Mouse (Mus musculus) forebrain, embryonic 15.5 days (tissue): ENCODE measurements around the gene Nhsl2. TPM values are rescaled to one million over a fixed set of nuclear protein-coding genes. Genes with fewer than 3 reads are reported as not detected.
A peak's percentile ranks its signal among the peaks of the same experiment; 100 is the strongest.
"Not testable (repeated sequence)": the region's sequence is repeated elsewhere in the genome, so short reads cannot be mapped to it uniquely, and the experiment has no call there.

Experiments
- ATAC-seq: fragments of 200-750 bp; cut with Nextera tagmentation; replicated peaks from 2 replicates; pipeline ENCODE4 v1.8.0; 2017; ENCODE audit warnings: mild to moderate bottlenecking, moderate TSS enrichment, moderate library complexity
- H3K27ac ChIP-seq: fragments of 300-500 bp; sonication (generic); replicated peaks from 2 replicates; pipeline ENCODE4 v1.5.1; 2015; ENCODE audit warnings: mild to moderate bottlenecking, inconsistent platforms
- H3K27me3 ChIP-seq: fragments of 300-500 bp; sonication (generic); 2 replicates; pipeline ENCODE4 v1.6.1; 2015; ENCODE audit warnings: inconsistent platforms
- H3K36me3 ChIP-seq: fragments of 300-500 bp; sonication (generic); 2 replicates; pipeline ENCODE4 v1.6.1; 2015; ENCODE audit warnings: mild to moderate bottlenecking, inconsistent platforms
- H3K4me1 ChIP-seq: fragments of 300-500 bp; sonication (generic); 2 replicates; pipeline ENCODE4 v1.6.1; 2015; ENCODE audit warnings: inconsistent platforms
- H3K4me2 ChIP-seq: fragments of 300-500 bp; sonication (generic); replicated peaks from 2 replicates; pipeline ENCODE4 v1.6.1; 2015; ENCODE audit warnings: mild to moderate bottlenecking, inconsistent platforms
- H3K4me3 ChIP-seq: fragments of 300-500 bp; sonication (generic); 2 replicates; pipeline ENCODE4 v1.5.1; 2015; ENCODE audit warnings: mild to moderate bottlenecking, inconsistent platforms
- H3K9ac ChIP-seq: fragments of 300-500 bp; sonication (generic); replicated peaks from 2 replicates; pipeline ENCODE4 v1.6.1; 2015; ENCODE audit warnings: mild to moderate bottlenecking, inconsistent platforms
- H3K9me3 ChIP-seq: fragments of 300-500 bp; sonication (generic); 2 replicates; pipeline ENCODE4 v1.6.1; 2016; ENCODE audit warnings: inconsistent platforms
- WGBS: fragments of 180-500 bp; shearing (Covaris S2); methylation state at CpG from one replicate; pipeline ENCODE4 v1.1.7; 2015; ENCODE audit warnings: mixed read lengths; 5-methylcytosine and 5-hydroxymethylcytosine counted together
- polyA plus RNA-seq: library from polyadenylated mRNA; unstranded; fragments of >200 nt; fragmentation: Nextera tagmentation; extraction: Ambion mirVana; gene quantifications from 2 replicates; pipeline ENCODE4 v1.2.1, GENCODE M21; 2015

Nhsl2 gene
- polyA plus RNA-seq, 1 experiment from 2014 or later: 5.1 TPM

- no peak for ATAC-seq
- no peaks in the 10 kb centered on the region for H3K9me3 ChIP-seq
- H3K9ac ChIP-seq: no peak overlapping the region
- peaks cover 18% of the 10 kb centered on the region for H3K4me1 ChIP-seq
- H3K27me3 ChIP-seq: no peaks in the 10 kb centered on the region
- no peak overlapping the region for H3K27ac ChIP-seq
- no peaks in the 10 kb centered on the region for H3K36me3 ChIP-seq
- WGBS: 78% methylated on average over 7 of the region's 7 CpGs
- no peak overlapping the region for H3K4me2 ChIP-seq
- no peak overlapping the region for H3K4me3 ChIP-seq
These were observed 227.9 kb downstream of the Nhsl2 start for GRCm38 (mm10) chrX:102076886-102077765.

- peaks cover 31% of the 10 kb centered on the region for H3K4me1 ChIP-seq
- peak overlapping the region; percentile 94 for H3K27ac ChIP-seq
- no peak overlapping the region for H3K4me3 ChIP-seq
- H3K9me3 ChIP-seq: no peaks in the 10 kb centered on the region
- H3K36me3 ChIP-seq: no peaks in the 10 kb centered on the region
- no peak overlapping the region for H3K4me2 ChIP-seq
- no peak overlapping the region for H3K9ac ChIP-seq
- ATAC-seq: no peak
- no peaks in the 10 kb centered on the region for H3K27me3 ChIP-seq
- 43% methylated on average over 10 of the region's 10 CpGs for WGBS
These were observed 231.9 kb downstream of the Nhsl2 start for GRCm38 (mm10) chrX:102081076-102081475.

- Histone ChIP-seq H3K9ac (no peak overlapping the region), H3K36me3 (no peaks in the 10 kb centered on the region), H3K4me1 (peaks cover 31% of the 10 kb centered on the region), H3K4me2 (peak overlapping the region; percentile 20), H3K4me3 (no peak overlapping the region), H3K27ac (peak overlapping the region; percentile 94), H3K27me3 (no peaks in the 10 kb centered on the region), H3K9me3 (no peaks in the 10 kb centered on the region)
- 27% methylated on average over 7 of the region's 7 CpGs for WGBS
- peak; percentile 96 for ATAC-seq
These were observed 232.5 kb downstream of the Nhsl2 start for GRCm38 (mm10) chrX:102081573-102082279.

GRCm38 (mm10) chrX:102082340-102082739 lies 233.2 kb downstream of the Nhsl2 start:
- Histone ChIP-seq H3K27me3 (no peaks in the 10 kb centered on the region), H3K4me3 (no peak overlapping the region), H3K36me3 (no peaks in the 10 kb centered on the region), H3K9ac (no peak overlapping the region), H3K9me3 (no peaks in the 10 kb centered on the region), H3K27ac (peak overlapping the region; percentile 94), H3K4me2 (peak overlapping the region; percentile 20), H3K4me1 (peaks cover 31% of the 10 kb centered on the region)
- WGBS: 31% methylated on average over 5 of the region's 5 CpGs
- ATAC-seq: peak; percentile 30; the same call in 1 of the 2 replicates

- no peak for ATAC-seq
- no peaks in the 10 kb centered on the region for H3K9me3 ChIP-seq
- 90% methylated on average over 8 of the region's 8 CpGs for WGBS
- H3K9ac ChIP-seq: no peak overlapping the region
- no peak overlapping the region for H3K4me2 ChIP-seq
- no peak overlapping the region for H3K4me3 ChIP-seq
- H3K27me3 ChIP-seq: no peaks in the 10 kb centered on the region
- H3K27ac ChIP-seq: no peak overlapping the region
- peaks cover 26% of the 10 kb centered on the region for H3K4me1 ChIP-seq
- H3K36me3 ChIP-seq: no peaks in the 10 kb centered on the region
These were observed 236.7 kb downstream of the Nhsl2 start for GRCm38 (mm10) chrX:102085798-102086443.

GRCm38 (mm10) chrX:102090605-102091004 lies 241.4 kb downstream of the Nhsl2 start:
- Histone ChIP-seq H3K9me3 (no peaks in the 10 kb centered on the region), H3K4me1 (no peaks in the 10 kb centered on the region), H3K4me3 (no peak overlapping the region), H3K27ac (no peak overlapping the region), H3K4me2 (no peak overlapping the region), H3K27me3 (no peaks in the 10 kb centered on the region), H3K36me3 (no peaks in the 10 kb centered on the region), H3K9ac (no peak overlapping the region)
- no peak for ATAC-seq
- 66% methylated on average over 3 of the region's 3 CpGs for WGBS

GRCm38 (mm10) chrX:102094381-102094904 lies 245.3 kb downstream of the Nhsl2 start:
- H3K36me3 ChIP-seq: no peaks in the 10 kb centered on the region
- H3K4me2 ChIP-seq: no peak overlapping the region
- no peaks in the 10 kb centered on the region for H3K27me3 ChIP-seq
- no peak overlapping the region for H3K27ac ChIP-seq
- H3K9me3 ChIP-seq: no peaks in the 10 kb centered on the region
- no peaks in the 10 kb centered on the region for H3K4me1 ChIP-seq
- WGBS: 72% methylated on average over 7 of the region's 7 CpGs
- H3K4me3 ChIP-seq: no peak overlapping the region
- ATAC-seq: no peak
- no peak overlapping the region for H3K9ac ChIP-seq

- no peaks in the 10 kb centered on the region for H3K4me1 ChIP-seq
- H3K27ac ChIP-seq: no peak overlapping the region
- 53% methylated on average over 7 of the region's 7 CpGs for whole genome bisulfite sequencing
- ATAC-seq: no peak
- H3K4me2 ChIP-seq: no peak overlapping the region
- H3K9me3 ChIP-seq: no peaks in the 10 kb centered on the region
- no peak overlapping the region for H3K4me3 ChIP-seq
- no peaks in the 10 kb centered on the region for H3K36me3 ChIP-seq
- no peaks in the 10 kb centered on the region for H3K27me3 ChIP-seq
- H3K9ac ChIP-seq: no peak overlapping the region
These were observed 252.7 kb downstream of the Nhsl2 start for GRCm38 (mm10) chrX:102101886-102102285.

GRCm38 (mm10) chrX:102103830-102104229 lies 254.6 kb downstream of the Nhsl2 start:
- not testable (repeated sequence) for H3K27me3 ChIP-seq, H3K4me2 ChIP-seq, H3K27ac ChIP-seq, H3K36me3 ChIP-seq, ATAC-seq, H3K9me3 ChIP-seq, H3K4me1 ChIP-seq, H3K9ac ChIP-seq, H3K4me3 ChIP-seq
- 65% methylated on average over 2 of the region's 2 CpGs for WGBS

- H3K9me3 ChIP-seq, H3K4me1 ChIP-seq, H3K9ac ChIP-seq, H3K4me3 ChIP-seq, H3K27ac ChIP-seq, ATAC-seq, H3K36me3 ChIP-seq, H3K27me3 ChIP-seq, H3K4me2 ChIP-seq: not testable (repeated sequence)
- 86% methylated on average over 5 of the region's 5 CpGs for WGBS
These were observed 260.2 kb downstream of the Nhsl2 start for GRCm38 (mm10) chrX:102109349-102109748.

GRCm38 (mm10) chrX:102115676-102116075 lies 266.5 kb downstream of the Nhsl2 start:
- H3K4me1 ChIP-seq: peaks cover 5% of the 10 kb centered on the region
- H3K27me3 ChIP-seq: no peaks in the 10 kb centered on the region
- H3K4me3 ChIP-seq: no peak overlapping the region
- H3K9ac ChIP-seq: no peak overlapping the region
- ATAC-seq: no peak
- WGBS: 33% methylated on average over 4 of the region's 4 CpGs
- H3K36me3 ChIP-seq: no peaks in the 10 kb centered on the region
- H3K27ac ChIP-seq: peak overlapping the region; percentile 75
- no peaks in the 10 kb centered on the region for H3K9me3 ChIP-seq
- no peak overlapping the region for H3K4me2 ChIP-seq
